10 mouse cellular contexts compared by ENCODE assay signal in the genomic region with DNA sequence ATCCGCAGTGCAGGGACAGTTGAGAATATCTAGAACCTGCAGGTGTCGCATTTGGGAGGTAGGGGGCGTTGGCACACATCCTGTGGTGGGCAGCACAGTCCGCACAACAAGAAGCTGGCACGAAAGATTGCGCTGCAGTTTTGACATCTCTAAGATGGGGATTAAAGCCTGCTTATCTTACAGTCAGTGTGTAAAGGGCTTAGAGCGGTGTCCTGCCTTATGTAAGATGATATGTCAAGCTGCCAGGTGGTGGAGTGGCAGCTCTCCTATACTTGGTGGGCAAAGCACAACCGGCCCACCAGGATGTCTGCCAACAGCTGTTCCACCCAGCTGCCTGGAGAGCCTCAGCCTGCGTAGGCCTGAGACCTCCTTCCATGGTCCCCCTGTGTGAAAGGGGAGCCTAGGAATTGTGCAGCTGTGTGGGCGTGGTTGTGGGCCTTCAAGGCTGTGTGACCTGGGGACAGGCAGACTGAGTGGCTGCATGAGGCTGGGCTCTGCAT. TPM values are rescaled to one million over a fixed set of nuclear protein-coding genes. Genes with fewer than 3 reads are reported as not detected.
DNase-seq lines count a peak whose midpoint lies in the region; ATAC-seq and TF ChIP-seq lines count a peak whose summit lies in the region.
"Had no signal": no experiment of that assay in that cellular context is flagged by ENCODE, and none has a peak within 500 bp of the region (broad histone marks: within the 10 kb centered on the region; RNA-seq: fewer than 3 reads in every experiment).

No protein-coding gene starts in this region.

- H3K4me1 ChIP-seq in hindbrain, postnatal 0 days (ENCODE audit: insufficient read depth, low read length): no peaks in the 10 kb centered on the region
- H3K4me1 ChIP-seq in hindbrain, embryonic 14.5 days (replicated peaks; ENCODE audit: control insufficient read depth, insufficient read depth, low read length): no peaks in the 10 kb centered on the region
- no peaks in the 10 kb centered on the region for H3K4me1 ChIP-seq in embryonic facial prominence, embryonic 14.5 days (ENCODE audit: control insufficient read depth, insufficient read depth, low read length)
- peaks cover 4% of the 10 kb centered on the region; the same call in 1 of the 2 replicates for H3K4me1 ChIP-seq in forebrain, embryonic 10.5 days
- H3K4me1 ChIP-seq: neural tube, embryonic 12.5 days had no signal

- H3K27ac ChIP-seq in hindbrain, postnatal 0 days: no peak overlapping the region
- no peak overlapping the region for H3K27ac ChIP-seq in hindbrain, embryonic 14.5 days
- H3K27ac ChIP-seq in embryonic facial prominence, embryonic 14.5 days (replicated peaks; ENCODE audit: low read depth, low read length): no peak overlapping the region
- H3K27ac ChIP-seq in forebrain, embryonic 10.5 days: no peak overlapping the region
- H3K27ac ChIP-seq: neural tube, embryonic 12.5 days had no signal

- intact Hi-C loops in left cerebral cortex, postnatal 25 days (cut with DNase I): no loop called here

- 36% methylated on average over 10 of the region's 10 CpGs for WGBS in hindbrain, postnatal 0 days
- WGBS in hindbrain, embryonic 14.5 days: 59% methylated on average over 10 of the region's 10 CpGs
- WGBS in embryonic facial prominence, embryonic 14.5 days: 39% methylated on average over 10 of the region's 10 CpGs
- WGBS in forebrain, embryonic 10.5 days: 66% methylated on average over 10 of the region's 10 CpGs

- no peak overlapping the region for H3K4me2 ChIP-seq in hindbrain, postnatal 0 days (ENCODE audit: low read depth, low read length)
- H3K4me2 ChIP-seq in hindbrain, embryonic 14.5 days (replicated peaks): no peak overlapping the region
- no peak overlapping the region for H3K4me2 ChIP-seq in embryonic facial prominence, embryonic 14.5 days (ENCODE audit: low read depth, low read length)
- H3K4me2 ChIP-seq: neural tube, embryonic 12.5 days had no signal

- H3K9ac ChIP-seq in hindbrain, postnatal 0 days (replicated peaks; ENCODE audit: low read length): no peak overlapping the region
- H3K9ac ChIP-seq in hindbrain, embryonic 14.5 days: no peak overlapping the region
- H3K9ac ChIP-seq in embryonic facial prominence, embryonic 14.5 days (ENCODE audit: low read depth, low read length): no peak overlapping the region
- H3K9ac ChIP-seq: neural tube, embryonic 12.5 days had no signal

- no peak overlapping the region for H3K4me3 ChIP-seq in hindbrain, postnatal 0 days (ENCODE audit: low read length)
- H3K4me3 ChIP-seq in hindbrain, embryonic 14.5 days (replicated peaks; ENCODE audit: low read length): no peak overlapping the region
- H3K4me3 ChIP-seq in embryonic facial prominence, embryonic 14.5 days (ENCODE audit: low read depth, low read length): no peak overlapping the region
- no peak overlapping the region for H3K4me3 ChIP-seq in forebrain, embryonic 10.5 days
- H3K4me3 ChIP-seq: neural tube, embryonic 12.5 days had no signal

- peak; percentile 63; the same call in 1 of the 2 replicates for ATAC-seq in hindbrain, postnatal 0 days
- no peak for ATAC-seq in hindbrain, embryonic 14.5 days (ENCODE audit: low FRiP score)
- ATAC-seq in embryonic facial prominence, embryonic 14.5 days (ENCODE audit: low read depth): peak; percentile 95
- ATAC-seq in megakaryocyte-erythroid progenitor cell, adult 5-6 weeks (replicated peaks; ENCODE audit: low FRiP score, low TSS enrichment, poor library complexity, severe bottlenecking): peak; percentile 90

- peak; percentile 53 for TF ChIP-seq CTCF in hindbrain, postnatal 0 days (IDR thresholded peaks at IDR 0.05; ENCODE audit: low read depth)

- H3K9me3 ChIP-seq in hindbrain, postnatal 0 days (ENCODE audit: low read length): no peaks in the 10 kb centered on the region
- no peaks in the 10 kb centered on the region for H3K9me3 ChIP-seq in hindbrain, embryonic 14.5 days (ENCODE audit: control insufficient read depth, low read length)
- H3K9me3 ChIP-seq in embryonic facial prominence, embryonic 14.5 days (ENCODE audit: control insufficient read depth, low read length): no peaks in the 10 kb centered on the region
- H3K9me3 ChIP-seq in forebrain, embryonic 10.5 days: no peaks in the 10 kb centered on the region
- H3K9me3 ChIP-seq: neural tube, embryonic 12.5 days had no signal

- peak; percentile 36 for DNase-seq in hindbrain, postnatal 0 days (ENCODE audit: low spot score)
- no peak for DNase-seq in hindbrain, embryonic 14.5 days (ENCODE audit: low spot score)
- DNase-seq in MEL-GATA-1-ER (ENCODE audit: extremely low read depth, low read depth): peak; percentile 32
- peak; percentile 91 for DNase-seq in embryonic facial prominence, embryonic 14.5 days (ENCODE audit: low spot score)
- DNase-seq in left cerebral cortex, adult 9 months (ENCODE audit: low spot score in 2 of 2): no peak
- DNase-seq in forebrain, embryonic 10.5 days (ENCODE audit: extremely low spot score, low spot score): no peak
- no peak for DNase-seq in left cerebral cortex, postnatal 25 days (ENCODE audit: low spot score in 2 of 2)
- DNase-seq: kidney, postnatal 10 days had no signal

- no peaks in the 10 kb centered on the region for H3K27me3 ChIP-seq in hindbrain, postnatal 0 days (ENCODE audit: insufficient read depth, low read length)
- H3K27me3 ChIP-seq in hindbrain, embryonic 14.5 days (ENCODE audit: control insufficient read depth, insufficient read depth, low read length): no peaks in the 10 kb centered on the region
- no peaks in the 10 kb centered on the region for H3K27me3 ChIP-seq in embryonic facial prominence, embryonic 14.5 days (replicated peaks; ENCODE audit: control insufficient read depth, insufficient read depth, low read length)
- no peaks in the 10 kb centered on the region for H3K27me3 ChIP-seq in forebrain, embryonic 10.5 days (ENCODE audit: poor library complexity, severe bottlenecking)
- H3K27me3 ChIP-seq: neural tube, embryonic 12.5 days had no signal

- H3K36me3 ChIP-seq in hindbrain, postnatal 0 days (ENCODE audit: insufficient read depth, low read length): no peaks in the 10 kb centered on the region
- no peaks in the 10 kb centered on the region for H3K36me3 ChIP-seq in hindbrain, embryonic 14.5 days (replicated peaks; ENCODE audit: control insufficient read depth, insufficient read depth)
- no peaks in the 10 kb centered on the region for H3K36me3 ChIP-seq in embryonic facial prominence, embryonic 14.5 days (ENCODE audit: control insufficient read depth, insufficient read depth, low read length)
- no peaks in the 10 kb centered on the region for H3K36me3 ChIP-seq in forebrain, embryonic 10.5 days (replicated peaks)
- H3K36me3 ChIP-seq: neural tube, embryonic 12.5 days had no signal

RNA-seq across cellular contexts. Expression of gene Pabpc1l, which starts 11.3 kb away (rescaled TPM):
- 1.3 TPM in 1 of 2 replicates, not detected in the other for total RNA-seq in hindbrain, postnatal 0 days (2014; rRNA removed)
- 2.0 and 2.2 TPM in 2 replicates for polyA plus RNA-seq in hindbrain, postnatal 0 days (2015; fragmentation: Nextera tagmentation; extraction: Ambion mirVana)
- polyA plus RNA-seq in hindbrain, embryonic 14.5 days (2014; fragmentation: Nextera tagmentation; extraction: Ambion mirVana): 1.6 and 2.2 TPM in 2 replicates
- polyA plus RNA-seq in embryonic facial prominence, embryonic 14.5 days (2014; fragmentation: Nextera tagmentation; extraction: Ambion mirVana): 2.8 and 4.9 TPM in 2 replicates
- 1.5 TPM in 1 of 2 replicates, not detected in the other for total RNA-seq in megakaryocyte-erythroid progenitor cell, adult 5-6 weeks (2014; fragmentation: Nextera tagmentation)
- total RNA-seq in megakaryocyte-erythroid progenitor cell, adult 5-6 weeks (2017): not detected in 2 replicates
- 1.5 and 1.6 TPM in 2 replicates for polyA plus RNA-seq in forebrain, embryonic 10.5 days (2016; fragmentation: Nextera tagmentation; extraction: Ambion mirVana)
- under 1 TPM in 1 of 2 experiments, not detected in 1; 0.71 TPM for total RNA-seq in left cerebral cortex, postnatal 25 days (2021)

RNA-seq across cellular contexts. Expression of gene Stk4, which starts 33.6 kb away (rescaled TPM):
- 19.7 and 23.9 TPM in 2 replicates for total RNA-seq in hindbrain, postnatal 0 days (2014; rRNA removed)
- polyA plus RNA-seq in hindbrain, postnatal 0 days (2015; fragmentation: Nextera tagmentation; extraction: Ambion mirVana): 13.1 and 13.2 TPM in 2 replicates
- polyA plus RNA-seq in hindbrain, embryonic 14.5 days (2014; fragmentation: Nextera tagmentation; extraction: Ambion mirVana): 26.6 and 27.4 TPM in 2 replicates
- 22.3 and 24.4 TPM in 2 replicates for polyA plus RNA-seq in embryonic facial prominence, embryonic 14.5 days (2014; fragmentation: Nextera tagmentation; extraction: Ambion mirVana)
- total RNA-seq in megakaryocyte-erythroid progenitor cell, adult 5-6 weeks (2014; fragmentation: Nextera tagmentation): 72.5 and 74.3 TPM in 2 replicates
- 76.5 and 137 TPM in 2 replicates for total RNA-seq in megakaryocyte-erythroid progenitor cell, adult 5-6 weeks (2017)
- polyA plus RNA-seq in forebrain, embryonic 10.5 days (2016; fragmentation: Nextera tagmentation; extraction: Ambion mirVana): 38.8 and 39.8 TPM in 2 replicates
- 10 to 100 TPM; 37.4 to 45.4 TPM for total RNA-seq in left cerebral cortex, postnatal 25 days (2021)

RNA-seq across cellular contexts. Expression of gene Tomm34, which starts 34.4 kb away (rescaled TPM):
- total RNA-seq in hindbrain, postnatal 0 days (2014; rRNA removed): 38.9 and 45.8 TPM in 2 replicates
- 45.8 and 46.5 TPM in 2 replicates for polyA plus RNA-seq in hindbrain, postnatal 0 days (2015; fragmentation: Nextera tagmentation; extraction: Ambion mirVana)
- 48.3 and 48.9 TPM in 2 replicates for polyA plus RNA-seq in hindbrain, embryonic 14.5 days (2014; fragmentation: Nextera tagmentation; extraction: Ambion mirVana)
- polyA plus RNA-seq in embryonic facial prominence, embryonic 14.5 days (2014; fragmentation: Nextera tagmentation; extraction: Ambion mirVana): 53.4 and 55.8 TPM in 2 replicates
- total RNA-seq in megakaryocyte-erythroid progenitor cell, adult 5-6 weeks (2014; fragmentation: Nextera tagmentation): 40.8 and 48.4 TPM in 2 replicates
- 33.5 and 38.5 TPM in 2 replicates for total RNA-seq in megakaryocyte-erythroid progenitor cell, adult 5-6 weeks (2017)
- polyA plus RNA-seq in forebrain, embryonic 10.5 days (2016; fragmentation: Nextera tagmentation; extraction: Ambion mirVana): 59.4 and 59.9 TPM in 2 replicates
- total RNA-seq in left cerebral cortex, postnatal 25 days (2021): 10 to 100 TPM; 62.5 to 65.0 TPM

RNA-seq across cellular contexts. Expression of gene Ywhab, which starts 41.8 kb away (rescaled TPM):
- 131 and 134 TPM in 2 replicates for total RNA-seq in hindbrain, postnatal 0 days (2014; rRNA removed)
- 583 and 590 TPM in 2 replicates for polyA plus RNA-seq in hindbrain, postnatal 0 days (2015; fragmentation: Nextera tagmentation; extraction: Ambion mirVana)
- polyA plus RNA-seq in hindbrain, embryonic 14.5 days (2014; fragmentation: Nextera tagmentation; extraction: Ambion mirVana): 445 and 473 TPM in 2 replicates
- 276 and 293 TPM in 2 replicates for polyA plus RNA-seq in embryonic facial prominence, embryonic 14.5 days (2014; fragmentation: Nextera tagmentation; extraction: Ambion mirVana)
- total RNA-seq in megakaryocyte-erythroid progenitor cell, adult 5-6 weeks (2014; fragmentation: Nextera tagmentation): 111 and 112 TPM in 2 replicates
- total RNA-seq in megakaryocyte-erythroid progenitor cell, adult 5-6 weeks (2017): 54.1 and 60.2 TPM in 2 replicates
- 308 and 317 TPM in 2 replicates for polyA plus RNA-seq in forebrain, embryonic 10.5 days (2016; fragmentation: Nextera tagmentation; extraction: Ambion mirVana)
- total RNA-seq in left cerebral cortex, postnatal 25 days (2021): 100 to 1,000 TPM; 445 to 487 TPM

Comparison
In these comparisons a context has a peak if more than half of its experiments do, and no peak if none do; other contexts are left out.
1. DNase-seq: peak in hindbrain, postnatal 0 days (single experiment), MEL-GATA-1-ER (single experiment) and embryonic facial prominence, embryonic 14.5 days (single experiment); none in hindbrain, embryonic 14.5 days (single experiment), left cerebral cortex, adult 9 months (0 of 2), forebrain, embryonic 10.5 days (single experiment) and left cerebral cortex, postnatal 25 days (0 of 2).